Mouse (Mus musculus) heart, embryonic 11.5 days (tissue): Measurements from ENCODE around the gene Mymk. TPM values are rescaled to one million over a fixed set of nuclear protein-coding genes. Genes with fewer than 3 reads are reported as not detected.

ENCODE experiments used
- polyA plus RNA-seq: library from polyadenylated mRNA; unstranded; fragments of >200 nt; fragmentation: Nextera tagmentation; extraction: Ambion mirVana; gene quantifications from 2 replicates; pipeline ENCODE4 v1.2.1, GENCODE M21; 2014

Gene Mymk
- polyA plus RNA-seq, 1 experiment from 2014 or later: 0.23 TPM

Other genes starting within 250 kb of the Mymk start
- not detected in 2 replicates for gene Abo, start 207.2 kb downstream of the Mymk start, polyA plus RNA-seq
- gene Surf6, start 169.3 kb downstream of the Mymk start, polyA plus RNA-seq: 8.7 and 8.9 TPM in 2 replicates
- 29.1 and 31.2 TPM in 2 replicates for gene Med22, start 161.5 kb downstream of the Mymk start, polyA plus RNA-seq
- 428 and 468 TPM in 2 replicates for gene Rpl7a, start 161.4 kb downstream of the Mymk start, polyA plus RNA-seq
- gene Surf2, start 155.8 kb downstream of the Mymk start, polyA plus RNA-seq: 32.0 and 32.1 TPM in 2 replicates
- gene Surf1, start 155.6 kb downstream of the Mymk start, polyA plus RNA-seq: 40.3 and 43.2 TPM in 2 replicates
- 197 and 237 TPM in 2 replicates for gene Surf4, start 138.3 kb downstream of the Mymk start, polyA plus RNA-seq
- 0.10 and 0.14 TPM in 2 replicates for gene Stkld1, start 138.1 kb downstream of the Mymk start, polyA plus RNA-seq
- 31.0 and 34.2 TPM in 2 replicates for gene Rexo4, start 107.8 kb downstream of the Mymk start, polyA plus RNA-seq
- 0.07 TPM in 1 of 2 replicates, not detected in the other for gene Adamts13, start 98.8 kb downstream of the Mymk start, polyA plus RNA-seq
- gene Cacfd1, start 62.3 kb downstream of the Mymk start, polyA plus RNA-seq: 37.4 and 46.4 TPM in 2 replicates
- 0.30 TPM in 1 of 2 replicates, not detected in the other for gene Slc2a6, start 44.2 kb downstream of the Mymk start, polyA plus RNA-seq
- gene Adamtsl2, start 7.2 kb upstream of the Mymk start, polyA plus RNA-seq: 9.0 and 14.2 TPM in 2 replicates
- 0.39 and 0.54 TPM in 2 replicates for gene Fam163b, start 70.3 kb upstream of the Mymk start, polyA plus RNA-seq
- 0.47 and 0.63 TPM in 2 replicates for gene Dbh, start 93.1 kb upstream of the Mymk start, polyA plus RNA-seq
- 12.9 and 15.1 TPM in 2 replicates for gene Sardh, start 176.2 kb upstream of the Mymk start, polyA plus RNA-seq